Mouse (Mus musculus) hindbrain, embryonic 14.5 days (tissue): ENCODE measurements around the gene Sqor. TPM values are rescaled to one million over a fixed set of nuclear protein-coding genes. Genes with fewer than 3 reads are reported as not detected.

Experiments
- ATAC-seq: fragments of 200-750 bp; cut with Nextera tagmentation; 2 replicates; pipeline ENCODE4 v1.8.0; 2017; ENCODE audit warnings: moderate number of reproducible peaks, mild to moderate bottlenecking, moderate TSS enrichment, moderate library complexity; ENCODE audit not compliant: low FRiP score
- DNase-seq: peaks from one replicate; pipeline ENCODE4 v3.0.0-alpha.2; 2015; ENCODE audit warnings: low spot score
- H3K27ac ChIP-seq: fragments of 300-500 bp; sonication (generic); 2 replicates; pipeline ENCODE4 v1.5.1; 2014; ENCODE audit warnings: mild to moderate bottlenecking, moderate library complexity
- H3K27me3 ChIP-seq: fragments of 300-500 bp; sonication (generic); 2 replicates; pipeline ENCODE4 v1.6.1; 2014; ENCODE audit warnings: mild to moderate bottlenecking, low read length, mixed read lengths; ENCODE audit not compliant: control insufficient read depth, insufficient read depth
- H3K36me3 ChIP-seq: fragments of 300-500 bp; sonication (generic); replicated peaks from 2 replicates; pipeline ENCODE4 v1.6.1; 2014; ENCODE audit not compliant: control insufficient read depth, insufficient read depth
- H3K4me1 ChIP-seq: fragments of 300-500 bp; sonication (generic); replicated peaks from 2 replicates; pipeline ENCODE4 v1.6.1; 2014; ENCODE audit warnings: antibody characterized with exemption, low read length, mixed read lengths; ENCODE audit not compliant: control insufficient read depth, insufficient read depth
- H3K4me2 ChIP-seq: fragments of 300-500 bp; sonication (generic); replicated peaks from 2 replicates; pipeline ENCODE4 v1.6.1; 2014; ENCODE audit warnings: mild to moderate bottlenecking, moderate library complexity
- H3K4me3 ChIP-seq: fragments of 300-500 bp; sonication (generic); replicated peaks from 2 replicates; pipeline ENCODE4 v1.5.1; 2014; ENCODE audit warnings: mild to moderate bottlenecking, low read length
- H3K9ac ChIP-seq: fragments of 300-500 bp; sonication (generic); 2 replicates; pipeline ENCODE4 v1.6.1; 2014
- H3K9me3 ChIP-seq: fragments of 300-500 bp; sonication (generic); 2 replicates; pipeline ENCODE4 v1.6.1; 2016; ENCODE audit warnings: low read length; ENCODE audit not compliant: control insufficient read depth
- WGBS: fragments of 180-500 bp; shearing (Covaris S2); extraction: QIAGEN DNeasy Blood & Tissue Kit; methylation state at CpG from one replicate; pipeline ENCODE4 v1.1.7; 2014; 5-methylcytosine and 5-hydroxymethylcytosine counted together
- polyA plus RNA-seq: library from polyadenylated mRNA; unstranded; fragments of >200 nt; fragmentation: Nextera tagmentation; extraction: Ambion mirVana; gene quantifications from 2 replicates; pipeline ENCODE4 v1.2.1, GENCODE M21; 2014

Sqor gene
- polyA plus RNA-seq, 1 experiment from 2014 or later = 2.8 TPM

- H3K4me1 ChIP-seq = no peaks in the 10 kb centered on the region
- no peaks in the 10 kb centered on the region for H3K36me3 ChIP-seq
- H3K4me2 ChIP-seq = no peak overlapping the region
- WGBS = 87% methylated on average over 2 of the region's 2 CpGs
- DNase-seq (no peak), ATAC-seq (no peak)
- no peak overlapping the region for H3K4me3 ChIP-seq
- H3K27ac ChIP-seq = no peak overlapping the region
- no peaks in the 10 kb centered on the region for H3K27me3 ChIP-seq
- no peaks in the 10 kb centered on the region for H3K9me3 ChIP-seq
- no peak overlapping the region for H3K9ac ChIP-seq
Measured at GRCm38 (mm10) chr2:122816986-122817385, 51.9 kb downstream of the Sqor start.

GRCm38 (mm10) chr2:122821246-122821645 lies 56.2 kb downstream of the Sqor start:
- no peaks in the 10 kb centered on the region for H3K27me3 ChIP-seq
- DNase-seq (no peak), ATAC-seq (no peak)
- no peaks in the 10 kb centered on the region for H3K36me3 ChIP-seq
- WGBS = 75% methylated on average over 2 of the region's 2 CpGs
- no peaks in the 10 kb centered on the region for H3K9me3 ChIP-seq
- no peak overlapping the region for H3K4me3 ChIP-seq
- no peak overlapping the region for H3K9ac ChIP-seq
- H3K27ac ChIP-seq = no peak overlapping the region
- H3K4me2 ChIP-seq = no peak overlapping the region
- H3K4me1 ChIP-seq = peaks cover 9% of the 10 kb centered on the region; the same call in 1 of the 2 replicates

GRCm38 (mm10) chr2:122825406-122826236 lies 60.6 kb downstream of the Sqor start:
- Histone ChIP-seq H3K4me3 (no peak overlapping the region), H3K27me3 (no peaks in the 10 kb centered on the region), H3K9ac (no peak overlapping the region), H3K36me3 (no peaks in the 10 kb centered on the region), H3K9me3 (no peaks in the 10 kb centered on the region), H3K4me2 (peak overlapping the region; percentile 23; the same call in 1 of the 2 replicates), H3K4me1 (peaks cover 9% of the 10 kb centered on the region; the same call in 1 of the 2 replicates), H3K27ac (peak overlapping the region; percentile 72)
- WGBS = 36% methylated on average over 19 of the region's 19 CpGs
- DNase-seq = peak; percentile 87
- ATAC-seq = peak; percentile 82; the same call in 1 of the 2 replicates

- H3K9me3 ChIP-seq = no peaks in the 10 kb centered on the region
- H3K4me1 ChIP-seq = peaks cover 9% of the 10 kb centered on the region; the same call in 1 of the 2 replicates
- H3K4me2 ChIP-seq = no peak overlapping the region
- peak overlapping the region; percentile 72 for H3K27ac ChIP-seq
- no peak overlapping the region for H3K9ac ChIP-seq
- H3K4me3 ChIP-seq = no peak overlapping the region
- ATAC-seq = 0 out of 2 replicates have a peak, but pooled peaks have one; percentile 49
- peak; percentile 59 for DNase-seq
- 38% methylated on average over 3 of the region's 3 CpGs for WGBS
- no peaks in the 10 kb centered on the region for H3K27me3 ChIP-seq
- H3K36me3 ChIP-seq = no peaks in the 10 kb centered on the region
Measured at GRCm38 (mm10) chr2:122826302-122826701, 61.3 kb downstream of the Sqor start.

- WGBS = 78% methylated on average over 4 of the region's 4 CpGs
- no peak overlapping the region for H3K27ac ChIP-seq
- ATAC-seq (no peak), DNase-seq (no peak)
- no peaks in the 10 kb centered on the region for H3K27me3 ChIP-seq
- H3K4me1 ChIP-seq = no peaks in the 10 kb centered on the region
- H3K9me3 ChIP-seq = no peaks in the 10 kb centered on the region
- no peak overlapping the region for H3K4me3 ChIP-seq
- H3K36me3 ChIP-seq = no peaks in the 10 kb centered on the region
- H3K9ac ChIP-seq = no peak overlapping the region
- H3K4me2 ChIP-seq = no peak overlapping the region
Measured at GRCm38 (mm10) chr2:122854636-122855035, 89.6 kb downstream of the Sqor start.

- Histone ChIP-seq H3K27me3 (no peaks in the 10 kb centered on the region), H3K4me2 (no peak overlapping the region), H3K4me3 (no peak overlapping the region), H3K4me1 (no peaks in the 10 kb centered on the region), H3K9me3 (no peaks in the 10 kb centered on the region), H3K36me3 (no peaks in the 10 kb centered on the region), H3K27ac (no peak overlapping the region), H3K9ac (no peak overlapping the region)
- 83% methylated on average over 3 of the region's 3 CpGs for WGBS
- no peak for DNase-seq
- ATAC-seq = no peak
Measured at GRCm38 (mm10) chr2:122855354-122855753, 90.3 kb downstream of the Sqor start.

Other genes starting within 250 kb of the Sqor start
- gene Gatm, start 153.9 kb upstream of the Sqor start, polyA plus RNA-seq = 42.5 and 56.6 TPM in 2 replicates
- gene AA467197, start 128.3 kb upstream of the Sqor start, polyA plus RNA-seq = 0.86 and 1.0 TPM in 2 replicates
- gene Slc30a4, start 62.6 kb upstream of the Sqor start, polyA plus RNA-seq = 13.0 and 13.6 TPM in 2 replicates
- gene Bloc1s6, start 26.7 kb upstream of the Sqor start, polyA plus RNA-seq = 78.4 and 91.7 TPM in 2 replicates